Mouse (Mus musculus) R1 (cell line): Measurements from ENCODE around the gene Hexim2.

Experiments
- DNase-seq: peaks from one replicate; pipeline ENCODE4 v3.0.0-alpha.2; 2018; ENCODE audit warnings: low read depth, low spot score

Gene Hexim2

DNA sequence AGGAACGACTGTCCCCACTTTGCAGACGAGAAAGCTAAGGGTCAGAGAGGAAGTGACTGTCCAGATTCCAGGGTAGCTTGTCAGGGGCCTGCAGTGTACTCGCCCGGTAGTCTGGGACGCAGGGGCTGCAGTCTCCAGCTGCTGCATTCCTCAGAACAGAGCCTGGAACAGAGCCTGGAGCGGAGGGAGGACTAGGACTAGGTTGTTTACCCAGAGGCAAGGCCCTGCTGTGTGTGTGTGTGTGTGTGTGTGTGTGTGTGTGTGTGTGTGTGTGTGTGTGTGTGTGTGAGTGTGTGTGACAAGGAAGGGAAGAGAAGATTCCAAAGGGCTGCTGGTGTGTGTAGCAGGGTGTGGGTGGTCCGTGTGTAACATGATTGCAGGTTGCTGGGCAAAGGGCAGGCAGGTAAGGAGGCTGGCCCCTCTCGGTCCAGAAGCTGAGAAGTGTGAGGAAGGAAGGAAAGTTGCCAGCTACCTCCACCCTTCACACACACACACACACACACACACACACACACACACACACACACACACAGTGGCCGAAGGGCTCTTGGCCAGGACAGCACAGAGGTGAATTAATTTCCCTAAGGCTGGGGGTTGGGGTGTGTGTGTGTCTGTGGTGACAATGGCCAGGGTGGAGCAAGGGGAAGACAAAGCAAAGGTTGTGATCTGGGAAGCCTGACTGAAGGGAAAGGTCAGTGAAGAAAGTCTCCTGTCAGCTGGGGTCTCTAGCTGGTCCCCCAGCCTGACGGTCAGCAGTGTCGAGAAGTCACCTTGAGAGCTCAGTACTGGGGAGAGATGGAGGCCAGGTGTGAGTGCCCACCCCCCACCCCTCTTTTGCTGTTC lies 9.1 kb downstream of the Hexim2 start:
- DNase-seq: no peak

DNA sequence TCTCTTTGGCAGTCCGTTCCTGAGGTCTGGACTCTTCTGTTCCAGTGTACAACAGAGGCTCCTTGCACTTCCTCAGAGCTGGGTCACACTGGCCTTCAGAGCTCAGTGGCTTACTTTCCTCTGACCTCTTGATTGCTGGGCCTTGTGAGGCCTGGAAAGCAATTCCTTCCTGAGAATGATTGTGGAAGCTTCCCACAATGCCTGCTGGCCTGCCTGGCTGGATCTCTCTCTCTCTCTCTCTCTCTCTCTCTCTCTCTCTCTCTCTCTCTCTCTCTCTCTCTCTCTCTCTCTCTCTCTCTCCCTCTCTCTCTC lies 9.7 kb downstream of the Hexim2 start:
- DNase-seq: no peak

DNA sequence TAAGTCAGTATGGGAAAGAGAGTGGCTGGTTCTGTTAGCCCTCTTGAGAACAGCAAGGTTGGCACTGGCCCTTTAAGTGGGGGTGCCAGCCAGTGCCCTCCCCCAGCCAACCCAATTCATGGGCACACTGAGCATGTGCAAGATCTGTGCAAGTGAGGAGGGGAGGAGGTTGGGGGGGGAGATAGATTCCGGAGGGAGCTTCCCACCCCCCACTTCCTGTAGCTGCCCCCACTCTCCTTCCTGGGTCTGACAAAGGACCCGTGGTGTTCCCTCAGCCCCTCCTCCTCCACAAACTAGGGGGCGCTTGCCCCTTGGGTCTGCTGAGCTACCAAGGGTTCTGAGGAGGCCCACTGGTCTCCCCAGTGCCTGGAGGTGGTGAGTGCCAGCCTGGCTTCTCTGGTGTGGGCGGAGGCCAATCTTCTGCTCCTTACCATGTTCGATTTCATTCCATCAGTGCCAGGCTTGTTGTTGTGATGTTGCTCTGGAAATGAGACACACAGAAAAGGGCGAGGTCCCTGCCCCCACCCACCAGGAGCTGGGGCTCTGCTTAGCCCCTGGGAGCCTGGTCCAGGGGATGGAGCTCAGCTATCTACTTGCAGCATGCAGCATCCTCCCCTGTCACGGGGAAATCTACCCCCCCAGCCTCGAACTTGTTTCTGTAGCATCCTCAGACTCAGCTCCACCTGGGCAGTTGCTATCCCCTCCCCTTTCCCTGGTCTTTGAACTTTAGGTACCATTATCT lies 10.4 kb downstream of the Hexim2 start:
- no peak for DNase-seq

DNA sequence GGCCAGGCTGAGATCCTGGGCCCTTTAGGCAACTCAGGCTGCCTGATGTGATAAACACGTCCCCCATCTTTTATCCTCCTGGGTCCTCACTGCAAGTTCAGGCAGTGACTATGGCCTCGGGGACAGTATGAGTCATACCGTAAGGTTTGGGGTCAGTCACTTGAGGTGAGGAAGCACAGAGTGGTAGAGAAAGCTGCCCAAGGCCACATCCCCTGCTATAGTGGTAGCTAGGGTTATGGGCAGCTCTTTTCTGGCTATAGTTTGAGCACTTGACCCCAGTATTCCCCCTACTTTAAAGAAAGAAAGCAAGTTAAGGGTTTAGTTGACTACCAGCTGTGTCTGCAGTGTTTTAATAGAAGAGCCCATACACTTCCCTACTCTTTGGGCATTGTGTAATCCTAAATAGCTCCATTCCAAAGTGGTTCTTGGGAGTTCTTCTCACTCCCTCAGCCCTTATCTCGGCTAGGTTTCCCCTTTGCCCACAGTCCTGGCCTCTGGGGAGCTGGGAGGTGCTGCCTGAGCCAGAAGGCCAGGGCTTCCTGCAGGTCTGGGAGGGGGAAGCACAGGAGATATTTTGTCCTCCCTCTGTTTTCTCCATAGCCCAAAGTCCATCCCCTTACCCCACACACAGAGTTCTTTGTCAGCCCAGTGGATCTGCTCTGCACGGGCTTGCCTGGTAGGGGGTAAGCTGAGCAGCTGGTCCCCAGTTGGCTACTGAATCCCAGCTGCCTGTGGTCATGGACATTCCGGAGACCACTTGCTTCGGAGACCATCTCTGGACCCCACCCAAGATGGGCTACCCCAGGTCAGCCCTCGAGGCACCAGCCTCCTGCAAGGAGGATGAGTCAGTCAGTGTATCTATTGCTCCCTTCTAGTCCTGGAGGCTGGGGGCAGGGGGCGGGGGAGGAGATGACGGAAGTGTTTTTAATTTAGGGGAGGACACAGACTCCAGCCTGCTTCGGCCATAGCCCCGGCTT lies 12.4 kb downstream of the Hexim2 start:
- no peak for DNase-seq

DNA sequence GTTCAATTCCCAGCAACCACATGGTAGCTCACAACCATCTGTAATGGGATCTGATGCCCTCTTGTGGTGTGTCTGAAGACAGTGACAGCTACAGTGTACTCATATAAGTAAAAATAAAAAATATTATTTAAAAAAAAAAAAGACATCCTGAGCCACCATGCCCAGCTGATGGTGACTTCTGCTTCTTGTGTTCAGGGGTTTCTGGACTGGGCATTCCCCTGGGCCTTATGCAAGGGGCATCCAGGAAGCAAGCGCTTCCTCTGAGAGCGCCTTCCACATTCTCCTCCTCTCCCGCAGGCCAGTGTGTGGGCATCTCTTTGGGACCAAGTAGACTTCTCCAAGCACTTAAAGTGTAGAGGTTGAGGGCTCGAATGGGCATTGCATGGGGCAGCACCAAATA lies 14.2 kb downstream of the Hexim2 start:
- no peak for DNase-seq

DNA sequence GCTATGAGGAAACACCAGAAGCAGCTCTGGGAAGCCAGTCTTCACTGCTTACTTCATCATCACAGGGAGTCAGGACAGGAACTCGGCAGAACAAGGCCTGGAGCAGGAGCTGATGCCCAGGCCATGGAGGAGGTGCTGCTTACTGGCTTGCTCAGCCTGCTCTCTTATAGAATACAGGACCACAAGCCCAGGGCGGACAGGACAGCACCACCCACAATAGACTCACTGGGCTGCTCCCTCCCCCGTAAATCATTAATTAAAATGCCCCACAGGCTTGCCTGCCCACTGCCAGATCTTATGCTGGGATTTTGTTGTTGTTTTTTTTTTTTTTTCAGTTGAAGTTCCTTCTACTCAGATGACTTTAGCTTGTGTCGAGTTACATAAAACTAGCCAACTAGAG lies 15.5 kb downstream of the Hexim2 start:
- DNase-seq: no peak

DNA sequence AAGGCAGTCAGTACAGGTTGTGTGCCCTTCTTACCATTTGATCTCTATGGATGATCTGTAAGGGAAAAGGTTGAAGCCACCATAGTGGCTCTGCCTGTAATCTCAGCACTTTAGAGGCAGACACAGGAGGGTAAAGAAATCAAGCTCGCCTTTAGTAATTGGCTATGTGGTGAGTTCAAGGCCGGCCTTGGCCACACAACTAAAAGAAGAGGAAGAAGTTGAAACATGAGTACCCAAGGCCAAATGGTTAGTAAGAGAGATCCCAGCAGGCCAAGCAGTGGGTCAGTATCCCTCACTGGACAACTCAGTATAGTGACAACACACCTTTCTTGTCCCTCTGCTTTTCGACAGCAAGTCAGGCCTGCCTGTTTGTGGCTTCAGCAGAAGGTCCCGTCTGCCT lies 17.5 kb downstream of the Hexim2 start:
- DNase-seq: no peak

DNA sequence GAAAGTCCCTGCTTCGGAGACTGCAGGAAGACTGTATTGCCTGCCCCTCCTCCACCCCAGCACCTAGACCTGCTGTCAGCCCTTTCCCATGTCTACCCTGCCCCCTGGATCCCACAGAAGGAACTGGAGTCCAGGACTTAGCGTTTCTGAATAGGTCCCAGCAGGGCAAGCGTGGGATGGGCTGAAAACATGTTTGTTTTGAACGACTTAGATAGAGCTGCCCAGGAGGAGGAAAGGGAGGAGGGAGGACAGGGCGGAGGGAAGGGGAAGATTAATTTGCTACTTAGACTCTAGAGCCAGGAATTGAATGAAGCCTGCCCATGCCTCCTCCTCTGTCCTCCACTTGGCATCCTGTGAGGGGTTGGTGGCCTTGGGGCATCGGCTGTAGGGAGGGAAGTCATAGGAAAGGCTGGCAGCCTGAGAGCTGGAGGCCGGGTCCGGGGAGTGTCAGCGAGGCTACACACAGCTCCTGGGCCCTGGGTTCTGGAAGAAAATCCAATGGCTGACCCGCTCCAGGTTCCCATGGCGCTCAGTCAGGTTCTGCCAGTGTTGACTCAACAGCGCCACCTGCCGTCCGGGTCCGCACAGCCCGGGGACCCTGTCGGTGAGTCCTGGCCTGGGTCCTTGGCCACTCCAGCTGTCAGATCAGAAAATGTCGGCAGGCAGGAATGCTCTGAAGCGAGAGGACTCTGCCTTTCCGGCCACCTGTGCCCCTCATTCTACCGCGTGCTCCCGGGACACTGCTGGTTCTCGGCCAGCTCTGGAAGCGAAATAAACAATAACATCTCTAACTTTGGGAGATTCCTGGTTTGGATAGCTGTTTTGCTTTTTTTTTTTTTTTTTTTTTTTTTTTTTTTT lies 26.6 kb downstream of the Hexim2 start:
- peak; percentile 96 for DNase-seq

DNA sequence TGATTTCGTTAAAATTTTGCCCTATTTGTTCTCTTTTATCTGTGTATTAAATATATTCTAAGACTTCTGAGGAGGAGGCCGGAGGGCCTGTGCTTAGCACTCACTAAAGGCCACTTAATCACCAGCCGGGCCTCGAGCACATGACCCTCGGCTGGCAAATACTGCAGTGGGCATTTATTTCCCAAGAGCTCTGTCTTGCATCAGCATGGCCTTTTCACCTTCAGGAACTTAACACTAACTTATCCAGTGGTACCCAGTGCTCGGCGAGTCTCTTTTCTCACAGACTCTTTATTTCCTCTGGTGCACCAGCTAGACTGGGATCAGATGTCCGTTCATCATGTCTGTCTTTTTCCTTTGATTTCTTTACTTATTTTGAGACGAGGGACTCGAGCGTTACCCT lies 28.5 kb downstream of the Hexim2 start:
- DNase-seq: no peak

DNA sequence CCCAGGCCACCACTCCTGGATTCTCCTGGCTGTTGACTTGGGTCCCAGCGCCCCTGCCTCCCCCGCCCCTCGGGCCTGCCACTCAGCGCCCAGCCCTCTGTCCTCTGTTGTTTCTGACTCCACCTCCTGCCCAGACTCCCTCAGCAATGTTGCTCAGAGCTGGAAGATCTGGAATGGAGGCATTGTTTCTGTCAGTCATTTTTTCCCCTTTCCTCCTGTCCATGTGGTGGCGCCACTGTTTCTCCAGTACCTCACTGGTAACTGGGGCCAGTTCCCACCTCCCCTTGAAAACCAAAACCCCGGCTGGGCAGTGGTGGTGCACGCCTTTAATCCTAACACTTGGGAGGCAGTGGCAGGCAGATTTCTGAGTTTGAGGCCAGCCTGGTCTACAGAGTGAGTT lies 29.2 kb downstream of the Hexim2 start:
- DNase-seq: peak; percentile 97

DNA sequence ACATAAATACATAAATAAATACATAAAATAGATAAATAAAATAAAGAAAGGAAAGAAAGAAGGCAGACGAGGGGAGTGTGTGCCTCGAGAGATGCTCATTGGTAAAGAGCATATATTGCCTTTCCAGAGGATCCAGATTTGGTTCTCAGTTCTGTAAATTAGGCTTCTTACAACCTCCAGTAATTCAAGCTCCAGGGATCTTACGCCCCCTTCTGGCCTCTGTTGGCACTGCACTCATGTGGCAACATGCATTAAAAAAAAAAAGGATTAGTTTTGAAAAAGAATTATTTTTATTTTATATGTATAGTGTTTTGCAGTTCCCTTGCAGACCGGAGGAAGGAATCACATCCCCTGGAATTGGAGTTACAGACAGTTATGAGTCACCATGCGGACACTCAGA lies 29.9 kb downstream of the Hexim2 start:
- DNase-seq: peak; percentile 82

DNA sequence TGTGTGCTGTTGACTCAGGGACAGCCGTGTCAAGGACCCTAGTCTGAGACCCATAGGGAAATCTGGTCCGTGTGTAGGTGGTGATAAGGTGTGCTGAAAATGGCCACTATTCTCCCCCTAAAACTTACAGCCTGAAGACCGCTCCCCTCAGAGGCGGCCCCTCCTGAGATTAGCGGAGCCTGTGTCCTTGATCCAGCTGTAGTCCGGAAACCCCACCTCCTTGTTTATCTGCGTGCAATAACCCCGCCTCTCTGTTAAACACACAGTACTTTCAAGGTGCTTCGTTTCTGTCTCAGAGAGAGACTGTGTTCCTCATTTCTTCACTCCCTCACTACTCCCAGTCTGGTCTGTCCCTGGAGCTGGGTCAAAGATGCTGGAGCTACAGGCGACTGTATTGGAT lies 32.2 kb downstream of the Hexim2 start:
- peak; percentile 82 for DNase-seq

DNA sequence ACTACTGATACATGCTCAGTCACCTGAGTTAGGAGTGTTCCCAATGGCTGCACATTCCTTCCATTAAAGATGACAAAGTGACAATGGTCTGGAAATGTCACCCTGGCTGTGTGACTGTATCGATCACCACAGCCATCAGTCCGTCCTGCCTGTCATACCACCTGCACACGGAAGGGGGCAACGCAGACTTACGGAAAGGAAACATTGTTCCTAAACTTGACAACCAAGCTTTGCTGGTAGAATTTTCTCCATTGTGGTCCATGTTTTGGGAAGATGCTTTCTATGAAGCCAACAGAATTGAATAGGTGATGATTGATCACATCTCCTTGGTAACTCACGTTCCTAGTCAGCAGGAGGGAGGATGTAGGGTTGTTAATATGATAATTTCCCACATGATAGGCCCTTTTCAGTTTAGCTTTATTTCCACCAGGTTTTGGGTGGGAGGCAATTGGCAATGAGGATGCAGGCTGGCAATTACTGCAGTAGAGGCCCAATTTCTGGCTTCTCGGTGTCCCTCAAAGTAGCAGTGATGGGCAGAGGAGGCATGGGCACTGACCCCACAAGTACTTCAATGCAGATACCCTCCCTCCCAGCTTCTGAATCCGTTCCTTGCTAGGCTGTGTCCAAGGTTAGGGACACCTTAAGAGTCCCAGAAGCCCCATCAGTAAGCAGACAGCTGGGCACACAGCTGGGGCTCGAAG lies 36.6 kb downstream of the Hexim2 start:
- peak; percentile 72 for DNase-seq

DNA sequence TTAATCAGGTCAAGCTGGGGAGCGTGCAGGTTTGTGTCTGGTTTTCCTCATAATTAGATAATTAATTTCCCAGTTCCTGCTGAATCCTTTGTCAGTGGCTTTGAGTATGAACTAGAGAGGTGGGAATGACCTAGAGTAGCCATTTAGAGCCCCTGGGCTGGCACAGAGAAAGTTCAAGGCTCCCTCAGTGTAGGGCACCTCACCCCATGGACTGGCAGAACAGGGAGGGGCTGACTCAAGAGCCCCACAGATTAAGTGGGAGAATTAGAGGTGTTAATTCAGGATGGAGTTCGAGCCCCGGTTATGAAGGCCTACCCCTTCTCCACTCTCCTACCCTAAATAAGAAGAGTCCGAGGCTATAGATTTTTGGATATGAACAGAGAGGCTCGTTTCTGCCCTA lies 37.4 kb downstream of the Hexim2 start:
- no peak for DNase-seq

DNA sequence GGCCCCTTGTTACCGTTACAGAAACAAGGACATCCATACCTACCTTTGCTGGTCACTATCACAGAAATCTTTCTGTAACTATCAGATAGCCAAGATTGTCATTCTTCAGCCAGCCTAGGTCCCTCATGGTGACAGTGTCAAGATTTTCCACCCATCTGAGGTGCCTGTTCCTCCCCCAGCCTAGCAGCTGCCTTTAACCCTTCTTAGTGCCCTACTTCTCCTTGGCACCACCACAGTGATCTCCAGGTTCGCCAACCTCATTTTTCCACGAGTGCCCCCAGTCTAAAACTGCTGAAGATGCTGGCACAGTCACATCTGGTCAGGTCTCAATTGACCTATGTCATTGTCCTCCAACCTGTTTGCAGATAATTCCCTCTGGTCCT lies 37.9 kb downstream of the Hexim2 start:
- DNase-seq: no peak

DNA sequence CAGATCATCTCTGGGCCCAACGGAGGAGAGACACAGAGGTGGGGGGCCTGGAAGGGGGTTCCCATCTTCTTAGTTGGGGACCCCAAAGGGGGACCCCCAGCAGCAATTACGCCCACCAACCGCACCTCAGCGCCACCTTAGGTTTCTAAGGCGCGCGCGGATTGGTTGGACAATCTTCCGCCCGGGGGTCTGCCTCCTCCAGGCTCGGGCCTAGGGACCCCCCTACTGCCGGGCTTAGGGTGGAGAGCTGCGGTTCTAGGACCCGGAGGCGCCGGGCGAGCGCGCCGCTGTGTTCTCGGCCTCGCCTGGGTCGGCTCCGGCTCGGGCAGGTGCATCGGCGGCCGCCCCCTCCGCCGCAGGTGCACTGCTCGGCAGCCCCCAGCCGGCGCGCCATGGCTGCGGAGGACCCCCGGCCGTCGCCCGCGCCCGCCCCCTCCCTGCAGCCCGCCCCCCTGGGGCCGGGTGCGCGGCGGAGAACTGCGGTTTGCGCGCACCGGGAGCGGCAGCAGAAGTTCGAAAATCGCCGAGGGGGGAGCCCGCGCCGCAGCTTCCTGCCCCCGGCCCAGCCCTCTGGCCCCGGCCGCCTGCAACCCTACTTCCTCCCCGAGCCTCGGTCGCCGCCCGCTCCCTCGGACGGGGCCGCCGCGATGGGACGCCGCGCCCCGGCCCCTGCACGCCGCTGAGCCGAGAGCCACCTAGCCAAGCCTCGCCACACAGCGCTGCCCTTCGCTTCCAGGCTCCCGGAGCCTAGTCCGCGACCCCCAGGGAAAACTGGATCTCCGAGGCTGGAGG lies 38.5 kb downstream of the Hexim2 start, which contains the start of gene Fmnl1:
TSS of gene Fmnl1 (plus strand) at position 614 of the 792 bp plus-strand sequence.
- DNase-seq: no peak

DNA sequence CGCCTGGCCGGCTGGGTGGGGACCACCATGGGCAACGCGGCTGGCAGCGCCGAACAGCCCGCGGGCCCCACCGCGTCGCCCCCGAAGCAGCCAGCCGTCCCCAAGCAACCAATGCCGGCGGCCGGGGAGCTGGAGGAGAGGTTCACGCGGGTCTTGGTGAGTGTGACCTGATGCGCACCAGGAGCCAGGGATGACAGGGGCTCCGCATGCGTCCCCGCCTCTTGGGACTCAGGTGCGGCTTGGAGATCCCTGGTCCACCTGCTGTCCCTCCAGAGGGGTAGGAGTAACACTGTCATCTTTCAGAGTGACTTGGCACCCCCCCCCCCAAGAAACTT lies 39.0 kb downstream of the Hexim2 start:
- DNase-seq: peak; percentile 64

DNA sequence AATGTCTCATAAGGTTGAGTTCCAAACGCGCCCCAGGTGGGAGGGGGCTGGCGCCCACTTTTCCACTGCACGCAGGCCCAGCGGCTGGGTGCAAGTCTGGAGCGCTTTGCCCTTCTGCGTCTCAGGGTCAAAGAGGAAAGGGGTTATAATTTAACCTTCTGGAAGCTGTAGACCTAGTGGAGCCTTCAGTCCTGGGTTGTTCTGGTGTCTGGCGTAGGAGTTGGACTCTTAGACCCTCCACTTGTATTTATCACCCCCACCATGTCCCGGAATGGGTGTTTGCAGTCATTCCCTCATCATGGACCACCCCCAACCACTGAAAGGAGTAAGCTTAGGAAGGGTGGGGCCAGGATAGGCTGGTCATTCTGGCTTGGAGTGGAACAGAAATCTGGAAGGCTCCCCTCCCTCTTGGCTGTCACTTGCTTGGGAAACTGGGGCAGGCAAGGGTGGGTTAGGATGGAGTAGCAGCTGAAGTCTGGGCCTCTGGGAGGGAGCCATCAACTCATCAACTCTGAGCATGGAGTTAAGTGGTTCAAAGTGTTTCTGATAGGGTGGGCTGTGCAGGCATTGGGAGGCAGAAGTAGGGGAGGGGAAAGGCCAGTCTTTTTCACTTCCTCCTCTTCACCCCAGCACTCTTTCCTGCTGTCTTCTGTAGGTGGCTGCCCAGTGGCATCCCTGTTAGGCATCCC lies 39.6 kb downstream of the Hexim2 start:
- no peak for DNase-seq

DNA sequence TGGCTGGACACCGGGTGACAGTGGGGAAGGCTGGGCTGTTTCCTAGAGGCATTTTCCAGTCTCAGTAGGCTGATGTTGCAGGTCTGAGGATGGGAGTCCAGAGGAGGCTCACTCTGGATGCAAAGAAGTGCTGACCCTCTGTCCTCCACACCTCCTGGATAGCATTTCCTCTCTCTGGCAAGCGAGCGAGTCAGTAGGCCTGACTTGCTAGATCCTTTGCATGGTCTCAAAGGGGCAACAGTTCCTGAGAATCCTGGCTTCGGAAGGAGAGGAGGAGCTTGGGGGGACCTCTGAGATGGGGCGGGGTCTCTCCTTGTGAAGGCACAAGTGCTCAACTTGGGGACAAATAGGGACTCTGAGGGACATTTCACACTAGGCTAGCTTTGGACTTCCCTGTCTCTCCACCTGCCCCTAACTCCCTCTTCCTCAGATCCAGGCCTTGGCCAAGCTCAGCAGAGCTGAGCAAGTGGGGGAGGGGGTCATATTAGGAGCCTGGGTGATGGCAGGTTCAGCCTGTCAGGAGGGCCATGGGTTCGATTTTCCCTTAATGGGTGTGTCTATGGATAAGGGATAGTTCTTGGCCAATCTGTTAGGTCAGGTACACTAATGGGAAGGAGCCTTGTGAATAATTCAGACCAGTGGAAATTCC lies 40.3 kb downstream of the Hexim2 start:
- no peak for DNase-seq
